Mouse (Mus musculus) kidney, adult 2 months (tissue): Measurements from ENCODE around the gene 2410137M14Rik. TPM values are rescaled to one million over a fixed set of nuclear protein-coding genes. Genes with fewer than 3 reads are reported as not detected.
A peak's percentile ranks its signal among the peaks of the same experiment; 100 is the strongest.
"Not testable (repeated sequence)": the region's sequence is repeated elsewhere in the genome, so short reads cannot be mapped to it uniquely, and the experiment has no call there.

ENCODE experiments used
- DNase-seq: peaks from one replicate; pipeline ENCODE4 v3.0.0; 2021
- H3K27ac ChIP-seq: fragments of 200-500 bp; 2 replicates; pipeline ENCODE4 v1.5.1; 2012; ENCODE audit warnings: low read depth, low read length, control low read depth, inconsistent platforms; ENCODE audit not compliant: insufficient read depth
- H3K27me3 ChIP-seq: fragments of 200-500 bp; replicated peaks from 2 replicates; pipeline ENCODE4 v1.6.1; 2012; ENCODE audit warnings: mild to moderate bottlenecking, moderate library complexity, low read length, inconsistent platforms; ENCODE audit not compliant: control insufficient read depth, insufficient read depth
- H3K36me3 ChIP-seq: fragments of 200-500 bp; 2 replicates; pipeline ENCODE4 v1.6.1; 2012; ENCODE audit warnings: mild to moderate bottlenecking, moderate library complexity, low read length, inconsistent platforms; ENCODE audit not compliant: control insufficient read depth, insufficient read depth
- H3K4me1 ChIP-seq: fragments of 200-500 bp; 2 replicates; pipeline ENCODE4 v1.6.1; 2011; ENCODE audit warnings: low read length; ENCODE audit not compliant: control insufficient read depth, insufficient read depth
- H3K4me3 ChIP-seq: fragments of 200-500 bp; 2 replicates; pipeline ENCODE4 v1.5.1; 2011; ENCODE audit warnings: mild to moderate bottlenecking, low read depth, low read length, control low read depth; ENCODE audit not compliant: insufficient read depth
- CTCF ChIP-seq: fragments of 200-500 bp; conservative IDR thresholded peaks from 2 replicates; pipeline ENCODE4 v1.5.1; 2011; ENCODE audit warnings: low read depth, mild to moderate bottlenecking, control low read depth, low read length, moderate library complexity, mixed read lengths; ENCODE audit not compliant: insufficient read depth, insufficient read length
- POLR2A ChIP-seq: fragments of 200-500 bp; IDR thresholded peaks from one replicate; pipeline ENCODE4 v1.6.1; 2011; ENCODE audit warnings: low read depth, low read length, control low read depth
- WGBS: fragments of 180-500 bp; shearing (Covaris S2); methylation state at CpG from one replicate; pipeline ENCODE4 v1.1.7; 2018; 5-methylcytosine and 5-hydroxymethylcytosine counted together
- polyA plus RNA-seq: library from polyadenylated mRNA; depleted of rRNA; stranded (reverse); fragments of >200 nt; gene quantifications from 2 replicates; pipeline ENCODE4 v1.2.3, GENCODE M21; 2012; rRNA removed

2410137M14Rik gene
- polyA plus RNA-seq, result 0.25 TPM in 1 of 2 replicates, not detected in the other

DNA sequence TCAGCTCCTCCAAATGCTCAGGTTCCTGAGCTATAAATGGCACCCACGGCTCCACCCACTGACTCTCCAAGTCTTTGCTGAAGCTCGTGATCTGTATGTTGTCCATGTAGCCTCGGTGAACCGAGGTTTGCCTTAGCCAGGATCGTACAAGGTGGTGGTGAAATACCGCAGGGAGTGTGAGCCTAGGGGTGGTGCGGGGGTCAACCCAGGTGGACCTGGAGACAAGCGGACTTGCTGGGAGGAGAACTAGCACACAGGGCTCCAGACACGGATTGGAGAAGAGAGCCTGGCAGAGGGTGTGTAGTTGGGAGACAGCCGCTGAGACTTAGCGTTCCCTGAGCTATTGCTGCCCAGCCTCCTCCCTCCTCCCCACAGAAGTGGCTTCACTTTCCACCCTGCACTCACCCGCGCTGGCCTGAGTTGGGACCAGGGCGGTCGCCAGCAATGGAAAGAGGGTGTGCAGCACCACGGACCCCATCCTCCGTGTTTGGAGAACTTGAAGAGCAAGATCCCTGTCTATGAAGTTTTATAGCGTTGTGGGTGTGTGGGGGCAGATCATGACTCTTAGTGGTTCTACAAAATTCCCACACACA, at the start of gene 2410137M14Rik:
TSS of gene 2410137M14Rik (minus strand) at position 17 of the 593 bp plus-strand sequence.
- Histone ChIP-seq H3K27ac (no peak within 1 kb of the TSS), H3K36me3 (no peaks in the 10 kb centered on the region), H3K4me3 (no peak within 1 kb of the TSS), H3K4me1 (peaks cover 4% of the 10 kb centered on the region; the same call in 1 of the 2 replicates), H3K27me3 (no peaks in the 10 kb centered on the region)
- WGBS, result 16% methylated on average over 18 of the region's 18 CpGs
- TF ChIP-seq POLR2A, result no peak
- no peak for TF ChIP-seq CTCF
- no peak for DNase-seq

DNA sequence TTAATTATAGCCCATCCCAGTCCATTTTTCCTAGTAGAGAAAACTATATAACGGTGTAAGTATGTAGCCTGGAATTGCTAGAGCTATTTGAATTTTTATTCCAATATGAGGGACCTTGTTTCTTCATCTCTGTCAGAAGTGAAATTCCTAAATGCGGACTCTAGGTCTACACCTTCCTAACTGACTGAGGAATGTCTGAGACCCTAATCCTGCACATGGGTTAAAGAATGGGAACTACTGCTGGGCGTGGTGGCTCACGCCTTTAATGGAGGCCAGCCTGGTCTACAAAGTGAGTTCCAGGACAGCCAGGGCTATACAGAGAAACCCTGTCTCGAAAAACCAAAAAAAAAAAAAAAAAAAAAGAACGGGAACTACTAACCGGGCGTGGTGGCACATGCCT, 48.1 kb upstream of the 2410137M14Rik start:
- no peak for DNase-seq
- no peak overlapping the region for H3K27ac ChIP-seq
- WGBS, result 63% methylated on average over 8 of the region's 8 CpGs
- no peaks in the 10 kb centered on the region for H3K36me3 ChIP-seq
- no peaks in the 10 kb centered on the region for H3K27me3 ChIP-seq
- no peaks in the 10 kb centered on the region for H3K4me1 ChIP-seq
- H3K4me3 ChIP-seq, result no peak overlapping the region
- TF ChIP-seq CTCF (no peak), POLR2A (no peak)

DNA sequence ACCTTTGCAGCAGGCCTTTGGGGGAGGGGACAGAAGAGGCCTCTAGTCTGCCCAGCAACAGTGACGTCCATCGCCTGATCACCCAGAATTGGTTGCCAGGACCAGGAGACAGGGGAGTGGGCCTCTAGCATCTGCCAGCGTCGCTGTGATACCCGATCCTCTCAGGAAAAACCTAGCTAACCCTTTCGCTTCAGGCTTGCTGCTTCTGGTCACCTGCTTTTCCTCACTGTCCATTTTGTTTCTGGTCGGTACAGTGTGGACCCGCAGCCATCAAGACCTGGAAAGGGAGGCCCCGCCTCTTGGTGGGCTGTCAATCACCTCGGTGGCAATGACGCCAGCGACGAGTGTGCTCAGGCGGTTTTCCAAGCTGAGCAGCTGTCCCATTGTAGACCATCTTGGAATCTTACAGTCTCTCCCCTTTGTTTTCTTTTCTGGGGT, 47.7 kb upstream of the 2410137M14Rik start:
- DNase-seq, result peak; percentile 91
- Histone ChIP-seq H3K27me3 (no peaks in the 10 kb centered on the region), H3K36me3 (no peaks in the 10 kb centered on the region), H3K27ac (no peak overlapping the region), H3K4me1 (no peaks in the 10 kb centered on the region), H3K4me3 (peak overlapping the region; percentile 79)
- TF ChIP-seq CTCF (no peak), POLR2A (no peak)
- WGBS, result under 1% methylated on average over 14 of the region's 14 CpGs

DNA sequence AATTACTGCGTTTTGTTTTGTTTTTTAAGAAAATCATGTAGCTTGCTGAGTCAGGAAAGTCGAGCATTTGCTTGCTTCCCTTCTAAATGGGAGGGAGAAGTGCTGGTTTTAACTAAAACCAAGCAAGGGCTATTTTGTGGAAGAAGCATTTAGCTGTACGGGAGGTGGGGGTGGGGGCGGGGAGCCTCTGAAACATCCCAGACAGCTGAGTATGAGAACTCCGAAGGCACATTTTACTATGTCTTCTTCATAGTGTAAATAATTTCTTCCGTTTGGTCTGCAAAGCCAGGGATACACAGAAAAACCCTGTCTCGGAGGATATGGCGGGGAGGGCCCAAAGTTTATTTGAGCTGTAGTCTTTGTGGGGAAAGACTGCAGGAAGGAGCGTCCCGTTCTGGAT, 47.2 kb upstream of the 2410137M14Rik start:
- Histone ChIP-seq H3K36me3 (no peaks in the 10 kb centered on the region), H3K4me3 (no peak overlapping the region), H3K27ac (no peak overlapping the region), H3K4me1 (no peaks in the 10 kb centered on the region), H3K27me3 (no peaks in the 10 kb centered on the region)
- DNase-seq, result no peak
- no peak for TF ChIP-seq CTCF
- TF ChIP-seq POLR2A, result no peak
- WGBS, result 26% methylated on average over 10 of the region's 10 CpGs

DNA sequence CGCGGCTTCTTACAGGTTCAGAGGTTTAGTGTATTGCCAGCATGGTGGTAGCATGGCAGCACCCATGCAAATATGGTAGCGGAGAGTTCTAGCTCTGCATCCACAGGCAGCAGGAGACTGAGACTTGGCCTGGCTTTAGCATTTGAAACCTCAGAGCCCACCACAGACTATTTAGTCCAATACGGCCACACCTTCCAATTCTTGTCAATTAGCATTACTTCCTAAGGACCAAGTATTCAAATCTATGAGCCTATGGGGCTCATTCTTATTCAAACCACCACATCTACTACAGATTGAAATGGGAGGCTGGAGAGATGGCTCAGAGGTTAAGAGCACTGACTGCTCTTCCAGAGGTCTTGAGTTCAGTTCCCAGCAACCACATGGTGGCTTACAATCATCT, 46.4 kb upstream of the 2410137M14Rik start:
- H3K4me3 ChIP-seq, result no peak overlapping the region
- H3K4me1 ChIP-seq, result no peaks in the 10 kb centered on the region
- no peak for TF ChIP-seq CTCF
- no peak for TF ChIP-seq POLR2A
- H3K27me3 ChIP-seq, result no peaks in the 10 kb centered on the region
- 97% methylated on average over 4 of the region's 4 CpGs for WGBS
- no peaks in the 10 kb centered on the region for H3K36me3 ChIP-seq
- no peak for DNase-seq
- no peak overlapping the region for H3K27ac ChIP-seq

DNA sequence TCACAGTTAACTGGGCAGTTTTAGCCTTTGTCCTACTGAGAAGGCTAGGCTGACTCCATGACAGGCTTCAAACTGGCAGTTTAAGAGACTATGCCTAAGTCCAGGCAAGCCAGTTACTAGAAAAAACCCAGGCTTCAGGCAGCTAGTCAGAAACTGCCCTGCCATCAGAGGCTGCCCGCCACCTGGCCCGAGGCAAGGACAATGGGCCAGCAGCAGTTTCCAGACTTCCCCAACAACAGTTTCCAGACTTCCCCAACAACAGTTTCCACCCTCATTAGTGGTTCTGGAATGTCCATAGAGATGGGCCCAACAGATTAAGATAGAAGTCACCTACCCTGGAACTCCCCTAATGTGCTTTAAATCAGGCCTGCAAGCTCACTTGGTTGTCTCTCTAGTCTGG, 45.4 kb upstream of the 2410137M14Rik start:
- H3K27ac ChIP-seq, result no peak overlapping the region
- no peak for TF ChIP-seq CTCF
- TF ChIP-seq POLR2A, result no peak
- H3K27me3 ChIP-seq, result no peaks in the 10 kb centered on the region
- H3K4me1 ChIP-seq, result no peaks in the 10 kb centered on the region
- 80% methylated on average over 2 of the region's 2 CpGs for WGBS
- H3K36me3 ChIP-seq, result no peaks in the 10 kb centered on the region
- DNase-seq, result no peak
- H3K4me3 ChIP-seq, result no peak overlapping the region

DNA sequence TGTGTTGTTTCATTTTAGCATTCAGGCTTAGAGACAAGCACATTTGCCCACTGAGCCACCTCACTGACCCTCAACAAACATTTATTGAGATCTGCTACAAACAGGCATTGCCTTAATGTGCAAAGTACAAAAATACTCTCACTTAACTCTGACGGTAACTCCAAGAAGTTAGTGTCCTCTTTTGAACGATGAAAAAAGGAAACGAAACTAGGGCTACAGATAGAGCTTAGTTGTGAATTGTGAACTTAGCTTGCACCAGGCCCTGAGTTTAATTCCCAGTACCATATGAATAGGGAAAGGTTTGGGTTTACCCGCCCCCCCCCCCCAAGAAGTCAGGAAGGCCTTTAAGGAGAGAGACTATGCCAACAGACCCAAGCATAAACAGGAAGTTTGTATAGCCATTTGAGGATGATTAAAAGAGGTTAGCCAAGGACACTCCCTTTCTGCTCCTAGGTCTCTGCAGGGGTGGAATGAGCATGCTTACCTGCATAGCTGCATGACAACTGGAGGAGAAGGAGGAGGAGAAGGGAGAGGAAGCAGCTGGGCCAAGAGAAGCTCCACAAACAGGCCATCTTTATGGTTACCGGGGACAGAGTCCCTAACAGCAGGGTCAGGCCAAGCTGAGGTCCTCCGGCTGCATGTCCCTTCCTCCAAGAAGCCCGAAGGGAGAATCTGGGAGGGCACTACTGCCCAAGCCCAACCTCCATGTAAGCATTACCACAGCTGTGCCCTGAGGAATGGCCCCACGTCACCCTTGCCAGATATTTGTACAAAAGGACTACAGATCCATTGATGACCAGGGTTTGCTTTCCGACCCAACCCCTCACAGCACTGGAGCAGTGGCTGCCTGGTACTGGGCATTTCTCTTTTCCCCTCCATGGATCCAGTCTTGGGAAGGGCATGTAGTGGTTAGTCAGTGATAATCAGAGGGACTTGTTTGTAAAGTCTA, 41.9 kb upstream of the 2410137M14Rik start, which contains the start of gene Mog:
TSS of gene Mog (minus strand) at position 771 of the 949 bp plus-strand sequence.
- Histone ChIP-seq H3K27me3 (no peaks in the 10 kb centered on the region), H3K4me1 (no peaks in the 10 kb centered on the region)
- WGBS, result 69% methylated on average over 9 of the region's 9 CpGs

DNA sequence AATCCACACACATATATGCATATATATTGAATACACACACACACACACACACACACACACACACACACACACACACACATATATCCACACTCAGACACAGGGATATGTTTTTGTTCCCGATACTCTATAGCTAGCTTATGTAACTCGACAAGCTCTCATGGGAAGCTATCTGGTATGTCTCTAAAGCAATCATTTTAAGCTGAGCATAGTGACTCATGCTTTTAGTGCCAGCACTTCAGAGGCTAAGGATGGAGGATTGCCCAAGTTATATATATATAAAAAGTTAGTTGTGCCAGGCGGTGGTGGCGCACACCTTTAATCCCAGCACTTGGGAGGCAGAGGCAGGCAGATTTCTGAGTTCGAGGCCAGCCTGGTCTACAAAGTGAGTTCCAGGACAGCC, 38.2 kb upstream of the 2410137M14Rik start:
- not testable (repeated sequence) for H3K27me3 ChIP-seq, H3K4me1 ChIP-seq
- WGBS, result 92% methylated on average over 5 of the region's 5 CpGs

More for the DNA sequence above, 41.9 kb upstream of the 2410137M14Rik start, which contains the start of gene Mog:
- TF ChIP-seq POLR2A, result no peak
- TF ChIP-seq CTCF, result no peak
- Histone ChIP-seq H3K4me3 (no peak within 1 kb of the TSS), H3K27ac (no peak within 1 kb of the TSS), H3K36me3 (no peaks in the 10 kb centered on the region)
- DNase-seq, result no peak

More for the DNA sequence above, 38.2 kb upstream of the 2410137M14Rik start:
- H3K36me3 ChIP-seq, H3K4me3 ChIP-seq, DNase-seq, H3K27ac ChIP-seq: not testable (repeated sequence)
